Mouse (Mus musculus): ENCODE measurements at regions not wholly inside any gene's neighbourhood (a gene's known extent, or its start where the extent isn't known, plus 50 kb on each side); places are given as distances from the start of the nearest gene placed in this dataset.

DNA sequence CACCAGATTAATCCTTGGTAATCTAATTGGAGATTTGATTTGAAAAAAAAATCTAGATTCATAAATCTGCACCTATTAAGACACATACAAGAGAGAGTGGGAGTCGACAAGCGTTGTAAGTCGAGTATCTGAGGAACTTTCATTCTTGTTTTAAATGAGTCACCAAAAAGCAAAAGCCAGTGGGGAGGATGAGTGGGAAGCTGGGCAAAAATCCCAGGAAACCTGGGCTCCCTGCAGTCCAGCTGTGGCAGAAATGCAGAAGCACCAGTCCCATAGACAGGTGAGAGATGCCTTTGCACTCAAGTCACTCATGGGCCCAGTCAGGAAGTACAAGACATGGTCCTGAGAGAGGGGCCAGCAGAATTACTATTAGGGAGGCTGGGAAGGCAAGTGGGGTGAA, 303.9 kb downstream of the Dcdc2c start:
- TF ChIP-seq MAX (IDR thresholded peaks at IDR 0.05) (no peak), CTCF (IDR thresholded peaks at IDR 0.05; ENCODE audit: control insufficient read depth, insufficient read depth, insufficient read length) (no peak), USF1 (IDR thresholded peaks at IDR 0.05; ENCODE audit: low read depth) (no peak), MYOD1 (IDR thresholded peaks at IDR 0.05; ENCODE audit: control insufficient read depth, insufficient read length, low read depth) (no peak), CEBPB (IDR thresholded peaks at IDR 0.05; ENCODE audit: low read depth) (no peak), MYOG (IDR thresholded peaks at IDR 0.05; ENCODE audit: control insufficient read depth, extremely low read depth, insufficient read length) (no peak)
